Mouse (Mus musculus): Measurements from ENCODE around the gene Stip1. TPM values are rescaled to one million over a fixed set of nuclear protein-coding genes. Genes with fewer than 3 reads are reported as not detected.
A peak's percentile ranks its signal among the peaks of the same experiment; 100 is the strongest.
"Not testable (repeated sequence)": the region's sequence is repeated elsewhere in the genome, so short reads cannot be mapped to it uniquely, and the experiment has no call there.

The Stip1 gene
- polyA plus RNA-seq, 1 experiment, result 192 TPM

DNA sequence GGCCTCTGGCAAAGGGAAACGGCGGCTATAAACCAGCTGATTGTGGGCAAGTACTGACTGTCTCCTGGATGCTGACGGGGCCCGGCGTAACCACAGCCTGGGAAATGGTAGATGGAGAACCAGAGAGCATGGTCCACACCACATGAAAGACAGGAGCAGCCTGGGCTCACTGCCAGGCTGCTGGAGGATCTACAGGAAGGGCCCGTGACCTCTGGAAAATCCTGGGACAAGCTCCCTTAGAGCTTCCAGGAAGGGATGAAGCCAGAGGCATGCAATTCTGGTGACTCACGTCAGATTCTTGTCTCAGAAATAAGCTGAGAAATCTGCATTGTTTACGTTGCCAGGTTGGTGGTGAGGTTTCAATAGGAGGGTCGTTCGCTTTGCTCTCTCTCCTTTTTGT is 15.0 kb upstream of the Stip1 start:
- Histone ChIP-seq H3K4me3 (ENCODE audit: insufficient read depth, low read length) (no peak overlapping the region), H3K4me1 (ENCODE audit: control insufficient read depth, insufficient read depth, low read length) (peaks cover 9% of the 10 kb centered on the region), H3K27ac (ENCODE audit: insufficient read depth, low read length) (peak overlapping the region; percentile 98)
- TF ChIP-seq CTCF (IDR thresholded peaks at IDR 0.05; ENCODE audit: borderline replicate concordance, insufficient read depth, low read length) (no peak), POLR2A (IDR thresholded peaks at IDR 0.05; ENCODE audit: low read depth, low read length) (no peak)

DNA sequence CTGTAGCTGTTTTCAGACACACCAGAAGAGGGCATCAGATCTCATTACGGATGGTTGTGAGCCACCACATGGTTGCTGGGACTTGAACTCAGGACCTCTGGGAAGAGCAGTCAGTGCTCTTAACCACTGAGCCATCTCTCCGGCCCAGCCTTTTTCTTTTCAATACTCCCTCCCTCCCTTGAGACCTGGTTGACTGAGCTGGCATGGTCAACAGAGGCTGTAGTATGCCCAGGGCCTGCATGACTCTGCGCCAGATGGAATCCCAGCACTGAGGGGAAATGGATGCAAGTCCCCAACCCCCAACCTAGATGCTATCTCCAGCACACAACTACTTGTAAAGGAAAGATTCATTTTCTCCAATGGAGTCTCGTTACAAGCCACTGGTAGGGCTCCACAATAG is 13.6 kb upstream of the Stip1 start:
- H3K27ac ChIP-seq (ENCODE audit: insufficient read depth, low read length); H3K4me3 ChIP-seq (ENCODE audit: insufficient read depth, low read length); H3K4me1 ChIP-seq (ENCODE audit: control insufficient read depth, insufficient read depth, low read length): not testable (repeated sequence)

DNA sequence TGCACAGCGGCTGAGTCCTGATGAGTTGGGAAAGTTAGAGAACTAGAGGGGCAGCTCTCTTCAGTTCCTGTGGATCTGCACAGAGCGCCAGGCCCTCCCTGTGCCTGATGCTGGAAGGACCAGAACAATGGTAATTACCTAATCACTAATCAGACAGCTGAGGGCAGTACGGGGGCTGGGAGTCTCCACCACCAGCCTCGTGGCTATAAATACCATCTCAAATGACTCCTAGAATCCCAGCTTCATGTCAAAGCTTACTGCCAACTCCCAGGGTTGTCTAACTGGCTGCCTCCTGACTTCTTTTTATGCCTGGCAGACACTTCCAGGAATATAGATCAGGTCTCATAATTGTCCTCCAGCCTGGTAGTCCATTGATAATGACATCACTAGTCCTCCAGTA is 4.9 kb upstream of the Stip1 start:
- no peak overlapping the region for H3K4me3 ChIP-seq (ENCODE audit: insufficient read depth, low read length)
- TF ChIP-seq POLR2A (IDR thresholded peaks at IDR 0.05; ENCODE audit: low read depth, low read length), result no peak
- no peak for TF ChIP-seq CTCF (IDR thresholded peaks at IDR 0.05; ENCODE audit: borderline replicate concordance, insufficient read depth, low read length)
- peak overlapping the region; percentile 50 for H3K27ac ChIP-seq (ENCODE audit: insufficient read depth, low read length)

DNA sequence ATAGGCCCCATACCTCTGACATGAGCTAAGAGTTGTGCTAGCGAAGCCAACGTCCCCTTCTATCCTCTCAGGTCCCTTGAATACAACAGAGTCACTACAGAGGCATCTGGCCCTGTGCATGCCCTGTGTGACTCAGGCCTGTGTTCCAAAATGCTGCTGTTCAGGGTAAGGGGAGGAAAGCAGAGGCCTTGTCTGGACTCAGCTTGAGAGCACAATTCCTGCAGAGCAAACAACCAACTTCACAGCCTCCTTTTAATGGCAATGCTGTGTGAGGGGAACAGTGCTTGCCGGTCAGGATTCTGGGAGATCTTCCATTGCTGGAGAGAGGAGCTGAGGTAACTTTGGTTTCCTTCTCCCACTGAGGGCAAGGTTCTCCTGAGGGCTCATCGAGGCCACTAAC is 4.5 kb upstream of the Stip1 start:
- peak overlapping the region; percentile 50 for H3K27ac ChIP-seq (ENCODE audit: insufficient read depth, low read length)
- no peak overlapping the region for H3K4me3 ChIP-seq (ENCODE audit: insufficient read depth, low read length)
- TF ChIP-seq POLR2A (IDR thresholded peaks at IDR 0.05; ENCODE audit: low read depth, low read length) (no peak), CTCF (IDR thresholded peaks at IDR 0.05; ENCODE audit: borderline replicate concordance, insufficient read depth, low read length) (no peak)
- peaks cover 15% of the 10 kb centered on the region for H3K4me1 ChIP-seq (ENCODE audit: control insufficient read depth, insufficient read depth, low read length)

More for the DNA sequence above, 4.9 kb upstream of the Stip1 start:
- H3K4me1 ChIP-seq (ENCODE audit: control insufficient read depth, insufficient read depth, low read length), result peaks cover 15% of the 10 kb centered on the region

DNA sequence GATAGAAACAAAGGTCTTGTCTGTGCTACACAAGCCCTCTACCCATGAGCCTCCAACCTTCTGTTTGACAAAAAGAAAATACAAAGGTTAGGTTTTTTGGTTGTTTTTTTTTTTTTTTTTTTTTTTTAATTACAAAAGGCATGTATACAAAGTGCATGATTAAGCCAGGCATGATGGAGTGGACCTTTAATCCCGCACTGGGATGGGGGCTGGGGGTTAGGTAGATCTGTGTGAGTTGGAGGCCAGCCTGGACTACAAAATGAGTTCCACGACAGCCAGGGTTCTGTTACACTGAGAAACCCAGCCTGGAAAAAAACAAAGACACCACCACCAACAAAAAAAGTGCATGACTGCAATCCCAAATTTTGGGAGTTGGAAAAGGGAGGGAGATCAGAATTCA is 1.4 kb upstream of the Stip1 start:
- Histone ChIP-seq H3K4me3 (ENCODE audit: insufficient read depth, low read length) (no peak overlapping the region), H3K27ac (ENCODE audit: insufficient read depth, low read length) (peak overlapping the region; percentile 88; the same call in 1 of the 2 replicates), H3K4me1 (ENCODE audit: control insufficient read depth, insufficient read depth, low read length) (peaks cover 20% of the 10 kb centered on the region)
- no peak for TF ChIP-seq POLR2A (IDR thresholded peaks at IDR 0.05; ENCODE audit: low read depth, low read length)
- TF ChIP-seq CTCF (IDR thresholded peaks at IDR 0.05; ENCODE audit: borderline replicate concordance, insufficient read depth, low read length), result no peak

DNA sequence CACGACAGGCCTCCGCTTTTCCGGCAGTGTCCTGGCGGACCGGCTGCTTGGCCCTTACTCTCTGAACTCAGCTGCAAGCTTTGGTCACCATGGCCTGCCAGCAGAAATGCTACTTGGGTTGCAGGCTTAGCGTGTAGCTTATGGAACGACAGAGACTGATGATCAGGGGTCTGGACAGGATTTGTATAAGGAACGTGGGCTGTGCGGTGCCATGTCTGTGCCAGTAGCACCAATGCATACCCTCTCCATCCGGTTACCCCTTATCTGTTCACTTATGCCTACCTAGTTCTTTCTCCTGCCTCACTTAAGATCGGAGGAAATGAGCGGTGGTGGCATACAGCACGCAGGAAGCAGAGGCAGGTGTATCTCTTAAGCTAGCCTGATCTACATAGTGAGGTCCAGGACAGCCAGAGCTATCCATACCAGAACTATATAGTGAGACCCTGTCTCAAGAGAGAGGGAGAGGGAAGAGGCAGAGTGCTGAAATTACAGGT is 917 bp upstream of the Stip1 start:
- Histone ChIP-seq H3K4me3 (ENCODE audit: insufficient read depth, low read length) (peak overlapping the region; percentile 34), H3K27ac (ENCODE audit: insufficient read depth, low read length) (peak overlapping the region; percentile 88), H3K4me1 (ENCODE audit: control insufficient read depth, insufficient read depth, low read length) (peaks cover 20% of the 10 kb centered on the region)
- TF ChIP-seq POLR2A (IDR thresholded peaks at IDR 0.05; ENCODE audit: low read depth, low read length) (no peak; the same call in none of the 2 replicates), CTCF (IDR thresholded peaks at IDR 0.05; ENCODE audit: borderline replicate concordance, insufficient read depth, low read length) (no peak)

DNA sequence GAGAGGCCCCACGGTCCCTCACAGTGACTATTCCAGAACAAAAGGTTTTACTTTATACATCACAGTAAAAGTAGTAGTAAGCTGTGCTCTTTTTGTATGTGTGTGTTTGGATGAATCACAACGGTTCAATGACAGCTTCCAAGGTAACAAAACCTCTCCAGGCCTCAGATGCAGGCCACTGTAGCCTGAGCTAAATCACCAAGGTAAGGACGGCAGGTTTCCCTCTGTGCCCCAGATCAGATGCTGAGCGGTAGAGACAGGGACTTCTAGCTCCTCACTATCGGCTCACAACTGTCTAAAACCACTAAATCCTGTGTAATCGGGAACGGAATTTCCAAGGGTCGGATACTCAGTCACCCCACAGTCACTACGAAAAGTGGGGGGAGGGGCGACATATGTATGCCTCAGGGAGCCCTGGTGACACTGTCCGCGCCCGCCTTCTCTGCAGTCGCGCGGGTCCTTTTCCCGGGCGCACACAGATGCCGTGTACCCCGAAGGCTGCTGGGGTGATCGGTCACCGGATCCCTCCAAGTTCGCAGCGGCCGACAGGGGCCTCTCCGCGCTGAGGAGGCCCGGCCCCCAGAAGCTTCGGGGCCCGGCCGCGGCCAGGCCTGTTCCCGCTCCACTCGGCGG is 563 bp downstream of the Stip1 start:
- no peak for TF ChIP-seq POLR2A (IDR thresholded peaks at IDR 0.05; ENCODE audit: low read depth, low read length)
- TF ChIP-seq CTCF (IDR thresholded peaks at IDR 0.05; ENCODE audit: borderline replicate concordance, insufficient read depth, low read length), result no peak
- H3K4me1 ChIP-seq (ENCODE audit: control insufficient read depth, insufficient read depth, low read length), result peaks cover 13% of the 10 kb centered on the region
- peak overlapping the region; percentile 20; the same call in 1 of the 2 replicates for H3K27ac ChIP-seq (ENCODE audit: insufficient read depth, low read length)
- H3K4me3 ChIP-seq (ENCODE audit: insufficient read depth, low read length), result peak overlapping the region; percentile 97

DNA sequence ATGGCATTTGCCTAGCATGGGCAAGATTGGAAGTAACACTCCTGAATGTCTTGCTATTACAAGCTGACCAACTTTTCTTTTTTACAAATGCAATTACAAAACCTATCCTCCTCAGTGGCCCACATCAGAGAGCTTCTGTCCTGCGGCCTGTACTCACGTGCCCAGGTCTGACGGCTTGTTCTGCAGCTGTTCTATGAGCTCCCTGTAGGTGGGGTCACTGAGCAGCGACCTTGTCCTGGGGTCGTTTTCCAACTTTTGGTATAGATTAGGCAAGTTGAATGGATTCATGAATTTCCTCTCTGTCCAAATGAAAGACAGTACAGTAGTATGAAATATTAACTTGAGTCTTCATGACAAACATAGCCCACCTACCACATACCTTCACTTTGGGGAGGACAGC is 5.8 kb downstream of the Stip1 start:
- peaks cover 5% of the 10 kb centered on the region; the same call in 1 of the 2 replicates for H3K4me1 ChIP-seq (ENCODE audit: control insufficient read depth, insufficient read depth, low read length)
- TF ChIP-seq CTCF (IDR thresholded peaks at IDR 0.05; ENCODE audit: borderline replicate concordance, insufficient read depth, low read length) (no peak), POLR2A (IDR thresholded peaks at IDR 0.05; ENCODE audit: low read depth, low read length) (no peak)
- no peak overlapping the region for H3K4me3 ChIP-seq (ENCODE audit: insufficient read depth, low read length)
- no peak overlapping the region for H3K27ac ChIP-seq (ENCODE audit: insufficient read depth, low read length)

DNA sequence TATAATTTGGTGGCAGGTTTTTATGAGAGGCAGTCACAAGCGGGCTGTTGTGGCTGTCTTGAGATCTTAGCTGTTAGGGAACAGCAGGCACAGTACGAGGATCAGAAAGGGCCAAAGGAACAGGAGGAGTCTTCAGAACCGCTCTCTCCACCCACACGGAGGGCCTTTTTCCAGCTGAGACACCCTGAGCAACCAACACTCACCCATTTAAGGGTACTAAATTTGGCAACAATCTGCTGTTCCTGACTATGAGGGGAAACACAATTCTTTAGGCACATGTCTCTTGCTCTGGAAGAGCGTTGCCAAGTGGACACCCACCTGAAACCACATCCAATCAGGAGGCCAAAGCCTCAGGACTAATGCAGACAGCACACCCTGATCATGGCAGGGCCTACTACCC is 10.2 kb downstream of the Stip1 start:
- H3K27ac ChIP-seq (ENCODE audit: insufficient read depth, low read length), result no peak overlapping the region
- no peaks in the 10 kb centered on the region for H3K4me1 ChIP-seq (ENCODE audit: control insufficient read depth, insufficient read depth, low read length)
- no peak overlapping the region for H3K4me3 ChIP-seq (ENCODE audit: insufficient read depth, low read length)
- TF ChIP-seq POLR2A (IDR thresholded peaks at IDR 0.05; ENCODE audit: low read depth, low read length) (no peak), CTCF (IDR thresholded peaks at IDR 0.05; ENCODE audit: borderline replicate concordance, insufficient read depth, low read length) (no peak)

DNA sequence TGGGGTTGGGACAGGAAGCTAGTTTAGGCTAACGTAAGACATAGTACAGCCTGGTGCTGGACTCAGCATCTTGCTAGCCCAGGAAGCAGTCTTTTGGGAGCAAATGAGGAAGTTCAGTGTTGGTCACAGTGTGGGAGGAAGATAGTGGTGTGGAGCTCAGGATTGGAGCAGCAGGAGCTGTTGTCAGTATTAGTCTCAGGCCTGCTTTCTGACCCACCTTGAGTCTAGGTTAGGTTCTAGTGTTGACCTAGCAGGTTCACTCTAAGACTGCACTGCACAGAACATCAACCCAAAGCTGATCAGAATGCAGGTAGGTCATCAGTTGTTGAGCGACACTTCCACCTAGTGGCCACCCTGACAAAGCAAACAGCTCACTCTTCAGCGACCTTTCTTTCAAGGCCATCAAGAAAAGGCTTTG is 19.5 kb downstream of the Stip1 start:
- TF ChIP-seq CTCF (IDR thresholded peaks at IDR 0.05; ENCODE audit: borderline replicate concordance, insufficient read depth, low read length) (peak; percentile 60; the same call in 1 of the 2 replicates), POLR2A (IDR thresholded peaks at IDR 0.05; ENCODE audit: low read depth, low read length) (no peak)
- Histone ChIP-seq H3K27ac (ENCODE audit: insufficient read depth, low read length) (no peak overlapping the region), H3K4me3 (ENCODE audit: insufficient read depth, low read length) (no peak overlapping the region), H3K4me1 (ENCODE audit: control insufficient read depth, insufficient read depth, low read length) (no peaks in the 10 kb centered on the region)
